Mouse (Mus musculus) c-Kit-positive CD71-positive TER-119-negative erythroid progenitor cells, embryonic 14.5 days (primary cell): Measurements from ENCODE around the gene Dlg2.

Experiments used
- DNase-seq: peaks from one replicate; pipeline ENCODE4 v3.0.0-alpha.2; 2013; ENCODE audit warnings: low read depth

Gene Dlg2

GRCm38 (mm10) chr7:91582203-91582602, 1105.7 kb downstream of the Dlg2 start:
- DNase-seq, result no peak

GRCm38 (mm10) chr7:91583566-91583965, 1107.1 kb downstream of the Dlg2 start:
- no peak for DNase-seq

GRCm38 (mm10) chr7:91591261-91592170, 1115.0 kb downstream of the Dlg2 start:
- DNase-seq, result no peak

GRCm38 (mm10) chr7:91598549-91598948, 1122.1 kb downstream of the Dlg2 start:
- DNase-seq, result no peak

- no peak for DNase-seq
These were observed 1124.8 kb downstream of the Dlg2 start for GRCm38 (mm10) chr7:91601307-91601706.

- no peak for DNase-seq
These were observed 1127.1 kb downstream of the Dlg2 start for GRCm38 (mm10) chr7:91603561-91603960.

- no peak for DNase-seq
These were observed 1176.6 kb downstream of the Dlg2 start for GRCm38 (mm10) chr7:91653033-91653432.

- DNase-seq, result no peak
These were observed 1183.0 kb downstream of the Dlg2 start for GRCm38 (mm10) chr7:91659498-91659897.

- no peak for DNase-seq
These were observed 1196.0 kb downstream of the Dlg2 start for GRCm38 (mm10) chr7:91672236-91673017.

- no peak for DNase-seq
These were observed 1197.9 kb downstream of the Dlg2 start for GRCm38 (mm10) chr7:91674401-91674800.

- no peak for DNase-seq
These were observed 1201.5 kb downstream of the Dlg2 start for GRCm38 (mm10) chr7:91677934-91678333.

GRCm38 (mm10) chr7:91687930-91688329, 1211.5 kb downstream of the Dlg2 start:
- no peak for DNase-seq

- DNase-seq, result no peak
These were observed 1213.4 kb downstream of the Dlg2 start for GRCm38 (mm10) chr7:91689829-91690228.

- no peak for DNase-seq
These were observed 1233.4 kb downstream of the Dlg2 start for GRCm38 (mm10) chr7:91709853-91710252.

- no peak for DNase-seq
These were observed 1234.7 kb downstream of the Dlg2 start for GRCm38 (mm10) chr7:91711184-91711583.

- DNase-seq, result no peak
These were observed 1239.3 kb downstream of the Dlg2 start for GRCm38 (mm10) chr7:91715776-91716175.

GRCm38 (mm10) chr7:91716696-91717095, 1240.2 kb downstream of the Dlg2 start:
- DNase-seq, result no peak

GRCm38 (mm10) chr7:91720318-91720717, 1243.8 kb downstream of the Dlg2 start:
- no peak for DNase-seq

- DNase-seq, result no peak
These were observed 1247.9 kb downstream of the Dlg2 start for GRCm38 (mm10) chr7:91724397-91724796.

- DNase-seq, result no peak
These were observed 1264.3 kb downstream of the Dlg2 start for GRCm38 (mm10) chr7:91740748-91741147.

- DNase-seq, result no peak
These were observed 1276.8 kb downstream of the Dlg2 start for GRCm38 (mm10) chr7:91753151-91753861.

GRCm38 (mm10) chr7:91767648-91768047, 1291.2 kb downstream of the Dlg2 start:
- DNase-seq, result no peak
